Mouse (Mus musculus): ENCODE measurements around the gene Chrnb1. TPM values are rescaled to one million over a fixed set of nuclear protein-coding genes. Genes with fewer than 3 reads are reported as not detected.

Chrnb1 gene
- 1 to 10 TPM; 3.7 to 4.6 TPM for total RNA-seq (2023)

GRCm38 (mm10) chr11:69795168-69795982, at the start of gene Chrnb1:
Gene Chrnb1, minus strand, starts transcription at chr11:69795943.

GRCm38 (mm10) chr11:69837952-69838713, 42.4 kb upstream of the Chrnb1 start, which contains the start of gene Tmem256:
Gene Tmem256, plus strand, starts transcription at chr11:69838514.

GRCm38 (mm10) chr11:69837604-69837951, 41.8 kb upstream of the Chrnb1 start, which contains the start of gene Nlgn2:
Gene Nlgn2, minus strand, starts transcription at chr11:69837784.

DNA sequence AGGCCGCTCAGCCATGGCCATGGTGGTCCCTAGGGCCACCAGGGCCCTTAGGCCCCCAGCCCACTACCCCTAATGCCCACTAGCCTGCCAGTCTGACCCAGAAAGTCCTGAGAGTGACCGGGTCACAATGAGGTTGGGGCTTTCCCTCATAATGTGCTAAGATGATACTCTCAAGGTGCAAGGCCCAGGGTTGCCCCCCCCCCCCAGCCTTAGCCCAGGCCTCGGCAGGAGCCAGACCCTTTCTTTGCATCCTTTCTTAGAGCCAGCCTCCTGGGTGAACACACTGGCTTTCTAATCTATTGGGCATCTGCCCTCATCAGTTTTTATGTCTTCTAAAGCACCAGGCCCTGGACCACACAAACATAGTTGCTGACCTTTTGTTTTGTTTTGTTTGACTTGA, 26.3 kb upstream of the Chrnb1 start, which contains the start of gene Spem1:
Gene Spem1, minus strand, starts transcription at position 101 of the 400 bp plus-strand sequence.

DNA sequence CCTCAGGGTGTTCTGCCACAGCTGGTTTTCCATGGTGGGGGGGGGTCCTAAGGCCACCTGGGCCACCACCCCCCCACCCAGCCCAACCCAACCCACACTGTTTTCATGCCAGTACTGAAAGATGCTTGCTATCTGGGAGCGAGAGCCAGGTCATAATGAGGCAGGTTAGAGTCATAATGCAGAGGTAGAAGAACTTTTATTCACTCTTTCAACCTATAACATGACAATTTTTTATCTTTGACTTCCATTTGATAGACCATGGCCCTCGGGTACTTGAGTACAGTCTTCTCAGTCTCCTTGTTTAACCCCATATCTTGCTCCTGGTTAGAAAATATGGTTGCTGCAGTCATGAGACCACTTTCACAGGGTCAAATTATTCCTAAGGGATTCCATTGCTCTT, 22.6 kb upstream of the Chrnb1 start, which contains the start of gene Spem2:
Gene Spem2, minus strand, starts transcription at position 101 of the 400 bp plus-strand sequence.

DNA sequence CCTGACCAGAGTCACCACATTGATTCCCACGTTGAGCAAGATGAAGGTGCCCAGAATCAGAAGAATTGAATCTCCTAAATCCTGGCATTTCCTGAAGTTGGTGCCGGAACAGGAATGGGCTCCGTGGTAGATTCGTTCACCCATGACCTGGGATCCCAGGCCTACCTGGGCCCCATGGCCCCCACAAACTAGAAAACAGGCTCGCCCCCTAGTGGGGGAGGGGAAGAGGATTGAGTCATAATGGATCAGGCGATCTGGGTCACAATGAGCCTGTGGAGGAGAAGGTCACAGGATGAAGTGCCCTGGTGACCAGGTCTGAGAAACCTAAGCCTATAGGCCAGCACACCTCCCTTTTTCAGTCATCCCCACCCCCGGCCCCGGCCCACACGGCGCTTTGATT, 19.4 kb upstream of the Chrnb1 start, which contains the start of gene Gm39566:
Gene Gm39566, minus strand, starts transcription at position 144 of the 400 bp plus-strand sequence.

DNA sequence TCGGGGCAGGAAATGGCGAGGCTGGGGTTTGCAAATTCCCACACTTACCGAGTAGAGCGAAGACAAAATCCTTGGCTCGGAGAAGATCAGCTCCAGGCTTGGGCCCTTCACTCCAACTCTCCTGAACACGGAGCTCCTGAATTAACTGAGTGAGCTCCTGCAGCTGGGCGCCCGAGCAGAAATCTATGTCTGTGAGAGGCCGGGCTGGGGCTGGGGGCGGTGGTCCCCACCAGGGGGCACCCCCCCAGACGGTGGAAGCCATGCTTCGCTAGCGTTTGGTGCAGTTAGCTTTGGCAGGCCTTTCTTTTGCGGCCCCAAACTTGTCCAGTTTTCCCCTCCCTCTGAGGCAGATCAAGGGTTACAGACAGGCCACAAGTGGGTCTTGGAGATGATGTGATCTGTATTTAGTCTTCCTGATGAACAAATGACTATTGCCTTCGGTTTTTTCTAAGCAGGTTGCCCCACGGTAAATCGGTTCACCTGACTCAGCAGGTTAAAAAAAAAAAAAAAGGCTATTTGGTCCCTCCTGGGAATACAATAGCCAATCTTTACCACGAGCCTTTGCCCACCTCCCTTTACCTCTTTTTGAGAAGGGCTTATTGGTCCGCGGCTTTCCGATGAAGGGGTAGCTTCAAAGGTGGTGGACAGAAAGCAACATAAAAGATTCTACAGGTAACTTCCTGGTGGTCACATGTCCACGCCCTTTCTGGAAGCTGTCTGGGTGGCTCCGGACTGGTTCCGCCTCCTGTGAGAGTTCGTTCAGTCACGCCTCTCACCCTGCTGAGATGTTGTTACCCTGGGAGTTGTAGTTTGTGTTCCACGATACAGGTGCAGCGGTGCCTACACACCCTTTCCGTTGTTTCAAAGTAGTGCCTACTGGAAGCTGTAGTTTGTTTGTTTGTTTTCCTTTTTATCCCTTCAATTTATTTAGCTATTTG, 9.5 kb upstream of the Chrnb1 start, which contains the start of gene Tmem102:
Gene Tmem102, minus strand, starts transcription at position 653 of the 938 bp plus-strand sequence.

DNA sequence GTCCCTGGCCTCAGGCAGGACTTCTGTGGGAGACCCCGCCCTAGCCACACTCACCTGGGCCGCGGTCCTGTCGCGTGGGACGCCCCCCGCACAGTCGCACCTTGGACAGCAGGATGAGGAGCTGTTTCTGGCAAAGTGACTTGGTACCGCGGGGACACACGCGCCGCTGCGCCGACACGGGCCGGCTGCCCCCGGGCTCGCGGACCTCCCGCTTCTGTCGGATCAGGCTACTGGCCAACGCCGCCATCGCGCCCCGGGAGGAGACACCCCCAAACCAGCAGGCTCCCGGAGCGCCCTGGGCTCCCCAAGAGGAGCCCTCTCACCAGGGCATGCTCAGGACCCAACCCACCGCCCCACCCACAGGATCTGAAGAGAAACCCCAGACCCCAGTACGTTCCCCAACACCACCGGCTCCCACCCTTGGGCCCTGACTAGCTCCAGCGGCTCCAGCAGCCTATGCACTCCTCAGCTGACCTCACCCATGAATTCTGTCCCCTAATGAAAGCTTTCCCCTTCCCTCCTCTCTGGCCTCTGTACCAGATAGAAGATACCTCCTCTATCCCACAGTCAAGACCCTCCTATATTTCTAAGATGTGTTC, 5.7 kb upstream of the Chrnb1 start, which contains the start of gene Fgf11:
Gene Fgf11, minus strand, starts transcription at position 479 of the 599 bp plus-strand sequence.

GRCm38 (mm10) chr11:69765221-69766125, 30.3 kb downstream of the Chrnb1 start, which contains the start of gene Zbtb4:
Gene Zbtb4, plus strand, starts transcription at chr11:69765912.

DNA sequence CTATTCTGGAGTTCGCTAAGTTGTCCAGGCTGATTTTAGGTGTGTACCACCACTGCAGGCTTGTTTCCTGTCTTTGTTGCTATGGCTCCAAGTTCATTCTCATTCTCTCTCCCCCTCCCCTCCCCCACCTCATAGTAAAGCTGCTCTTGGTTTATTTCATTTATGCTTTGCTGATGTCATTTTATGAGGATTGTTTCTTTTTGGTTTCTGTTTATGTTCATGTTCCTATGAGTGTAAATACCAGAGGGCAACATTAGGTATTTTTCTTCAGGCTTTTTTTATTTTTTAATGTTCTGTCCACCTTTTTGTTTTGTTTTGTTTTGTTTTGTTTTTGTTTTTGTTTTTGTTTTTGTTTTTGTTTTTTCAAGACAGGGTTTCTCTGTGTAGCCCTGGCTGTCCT, 33.9 kb downstream of the Chrnb1 start, which contains the start of gene Slc35g3:
Gene Slc35g3, minus strand, starts transcription at position 101 of the 400 bp plus-strand sequence.

GRCm38 (mm10) chr11:69758478-69758970, 37.2 kb downstream of the Chrnb1 start, which contains the start of gene Polr2a:
Gene Polr2a, minus strand, starts transcription at chr11:69758637.

Other genes starting within 250 kb of the Chrnb1 start
- under 1 TPM; 0.03 TPM for gene Dnah2, start 246.8 kb downstream of the Chrnb1 start, total RNA-seq (2023)
- 1 to 10 TPM in 1 of 2 experiments, under 1 TPM in 1; 0.86 to 1.5 TPM for gene Efnb3, start 235.7 kb downstream of the Chrnb1 start, total RNA-seq (2023)
- gene Wrap53, start 215.7 kb downstream of the Chrnb1 start, total RNA-seq (2023): 10 to 100 TPM; 16.2 TPM
- gene Trp53, start 215.6 kb downstream of the Chrnb1 start, total RNA-seq (2023): 100 to 1,000 TPM; 146 to 161 TPM
- 1 to 10 TPM; 1.3 to 3.2 TPM for gene Atp1b2, start 190.0 kb downstream of the Chrnb1 start, total RNA-seq (2023)
- gene Shbg, start 178.0 kb downstream of the Chrnb1 start, total RNA-seq (2023): not detected
- gene Sat2, start 173.9 kb downstream of the Chrnb1 start, total RNA-seq (2023): not detected
- 10 to 100 TPM; 77.7 to 93.7 TPM for gene Fxr2, start 163.0 kb downstream of the Chrnb1 start, total RNA-seq (2023)
- gene Sox15, start 140.6 kb downstream of the Chrnb1 start, total RNA-seq (2023): under 1 TPM; 0.71 to 0.90 TPM
- 10 to 100 TPM; 69.8 to 73.0 TPM for gene Mpdu1, start 133.3 kb downstream of the Chrnb1 start, total RNA-seq (2023)
- 10 to 100 TPM; 13.1 to 17.2 TPM for gene Cd68, start 129.8 kb downstream of the Chrnb1 start, total RNA-seq (2023)
- gene Eif4a1, start 123.5 kb downstream of the Chrnb1 start, total RNA-seq (2023): 100 to 1,000 TPM; 875 to 923 TPM
- gene Senp3, start 113.9 kb downstream of the Chrnb1 start, total RNA-seq (2023): 100 to 1,000 TPM in 1 of 2 experiments, 10 to 100 TPM in 1; 99.8 to 112 TPM
- gene Tnfsf13, start 110.2 kb downstream of the Chrnb1 start, total RNA-seq (2023): not detected
- gene Tnfsf12, start 100.1 kb downstream of the Chrnb1 start, total RNA-seq (2023): 1 to 10 TPM in 1 of 2 experiments, under 1 TPM in 1; 0.47 to 1.3 TPM
- under 1 TPM in 1 of 2 experiments, not detected in 1; 0.36 TPM for gene Tnfsfm13, start 99.8 kb downstream of the Chrnb1 start, total RNA-seq (2023)
- 100 to 1,000 TPM; 156 to 172 TPM for gene Polr2a, start 37.3 kb downstream of the Chrnb1 start, total RNA-seq (2023)
- gene Slc35g3, start 34.0 kb downstream of the Chrnb1 start, total RNA-seq (2023): not detected
- 10 to 100 TPM; 46.9 to 48.0 TPM for gene Zbtb4, start 30.0 kb downstream of the Chrnb1 start, total RNA-seq (2023)
- gene Fgf11, start 5.9 kb upstream of the Chrnb1 start, total RNA-seq (2023): not detected
- not detected for gene Tmem102, start 9.7 kb upstream of the Chrnb1 start, total RNA-seq (2023)
- gene Gm39566, start 19.4 kb upstream of the Chrnb1 start, total RNA-seq (2023): not detected
- gene Spem2, start 22.5 kb upstream of the Chrnb1 start, total RNA-seq (2023): not detected
- gene Spem1, start 26.2 kb upstream of the Chrnb1 start, total RNA-seq (2023): not detected
- gene Nlgn2, start 41.8 kb upstream of the Chrnb1 start, total RNA-seq (2023): 1 to 10 TPM in 1 of 2 experiments, under 1 TPM in 1; 0.95 to 1.3 TPM
- 10 to 100 TPM; 18.6 to 19.6 TPM for gene Tmem256, start 42.6 kb upstream of the Chrnb1 start, total RNA-seq (2023)
- gene Plscr3, start 50.4 kb upstream of the Chrnb1 start, total RNA-seq (2023): 10 to 100 TPM; 13.7 to 17.8 TPM
- not detected for gene Tnk1, start 62.8 kb upstream of the Chrnb1 start, total RNA-seq (2023)
- gene Tmem95, start 82.1 kb upstream of the Chrnb1 start, total RNA-seq (2023): not detected
- gene Kctd11, start 85.5 kb upstream of the Chrnb1 start, total RNA-seq (2023): 1 to 10 TPM; 1.5 to 2.1 TPM
- gene Acap1, start 99.6 kb upstream of the Chrnb1 start, total RNA-seq (2023): 100 to 1,000 TPM; 462 TPM
- gene 2810408A11Rik, start 105.0 kb upstream of the Chrnb1 start, total RNA-seq (2023): 1 to 10 TPM; 3.5 to 3.6 TPM
- 10 to 100 TPM; 64.4 to 66.0 TPM for gene Neurl4, start 105.1 kb upstream of the Chrnb1 start, total RNA-seq (2023)
- gene Gps2, start 117.9 kb upstream of the Chrnb1 start, total RNA-seq (2023): 100 to 1,000 TPM; 132 to 133 TPM
- gene Eif5a, start 126.0 kb upstream of the Chrnb1 start, total RNA-seq (2023): 100 to 1,000 TPM; 389 to 417 TPM
- not detected for gene Ybx2, start 139.9 kb upstream of the Chrnb1 start, total RNA-seq (2023)
- not detected for gene Slc2a4, start 152.2 kb upstream of the Chrnb1 start, total RNA-seq (2023)
- not detected for gene Cldn7, start 168.8 kb upstream of the Chrnb1 start, total RNA-seq (2023)
- gene Ctdnep1, start 185.2 kb upstream of the Chrnb1 start, total RNA-seq (2023): 100 to 1,000 TPM; 113 to 123 TPM
- 10 to 100 TPM; 36.1 to 48.5 TPM for gene Elp5, start 186.6 kb upstream of the Chrnb1 start, total RNA-seq (2023)
- gene Gabarap, start 195.2 kb upstream of the Chrnb1 start, total RNA-seq (2023): 100 to 1,000 TPM; 182 to 187 TPM
- gene Phf23, start 199.8 kb upstream of the Chrnb1 start, total RNA-seq (2023): 10 to 100 TPM; 64.4 to 67.2 TPM
- 10 to 100 TPM; 40.8 to 42.1 TPM for gene Dvl2, start 204.7 kb upstream of the Chrnb1 start, total RNA-seq (2023)
- 10 to 100 TPM; 62.0 to 75.3 TPM for gene Acadvl, start 219.5 kb upstream of the Chrnb1 start, total RNA-seq (2023)
- gene Dlg4, start 221.0 kb upstream of the Chrnb1 start, total RNA-seq (2023): 10 to 100 TPM; 36.4 to 38.1 TPM